ENCODE assay signal across 9 mouse cellular contexts in the genomic region with DNA sequence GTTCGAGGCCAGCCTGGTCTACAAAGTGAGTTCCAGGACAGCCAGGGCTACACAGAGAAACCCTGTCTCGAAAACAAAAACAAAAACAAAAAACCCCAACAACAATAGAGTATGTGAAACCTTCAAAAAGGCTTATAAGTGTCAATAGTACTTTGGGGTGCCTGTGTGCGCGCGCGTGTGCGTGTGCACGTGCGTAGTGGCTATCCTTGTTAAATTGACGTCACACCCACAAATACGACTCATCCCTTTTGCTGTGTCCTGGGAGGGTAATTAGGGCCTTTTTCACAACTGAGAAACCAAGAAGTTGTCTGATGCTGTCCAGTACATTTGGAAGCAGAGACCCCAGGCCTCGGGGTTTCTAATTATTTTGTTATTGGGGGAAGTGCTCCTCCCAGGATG. TPM values are rescaled to one million over a fixed set of nuclear protein-coding genes. Genes with fewer than 3 reads are reported as not detected.
DNase-seq lines count a peak whose midpoint lies in the region; ATAC-seq and TF ChIP-seq lines count a peak whose summit lies in the region.
"Had no signal": no experiment of that assay in that cellular context is flagged by ENCODE, and none has a peak within 500 bp of the region (broad histone marks: within the 10 kb centered on the region; RNA-seq: fewer than 3 reads in every experiment).

No protein-coding gene starts in this region.

- H3K27ac ChIP-seq in heart, postnatal 0 days (ENCODE audit: low read depth): peak overlapping the region; percentile 31; the same call in 1 of the 2 replicates
- H3K27ac ChIP-seq in brown adipose tissue, adult 24 weeks (replicated peaks; ENCODE audit: low read depth, low read length): no peak overlapping the region
- H3K27ac ChIP-seq in hindbrain, embryonic 14.5 days: peak overlapping the region; percentile 84
- peak overlapping the region; percentile 91 for H3K27ac ChIP-seq in midbrain, embryonic 13.5 days

- ATAC-seq in heart, postnatal 0 days (ENCODE audit: insufficient read depth, low read depth): 0 out of 2 replicates have a peak, but pooled peaks have one; percentile 3
- ATAC-seq in hindbrain, embryonic 14.5 days (ENCODE audit: low FRiP score): peak; percentile 25; the same call in 1 of the 2 replicates
- ATAC-seq in midbrain, embryonic 13.5 days: peak; percentile 55; the same call in 1 of the 2 replicates
- ATAC-seq in inflammation-experienced regulatory T-cells, adult 6 months: no peak

- H3K4me1 ChIP-seq in heart, postnatal 0 days (ENCODE audit: control insufficient read depth, insufficient read depth): 0 out of 2 replicates have a peak, but pooled peaks cover 5% of the 10 kb centered on the region
- H3K4me1 ChIP-seq in brown adipose tissue, adult 24 weeks (ENCODE audit: control insufficient read depth, insufficient read depth, insufficient read length, low read length): no peaks in the 10 kb centered on the region
- H3K4me1 ChIP-seq in hindbrain, embryonic 14.5 days (replicated peaks; ENCODE audit: control insufficient read depth, insufficient read depth, low read length): peaks cover 17% of the 10 kb centered on the region
- H3K4me1 ChIP-seq in midbrain, embryonic 13.5 days (replicated peaks): peaks cover 21% of the 10 kb centered on the region

- H3K27me3 ChIP-seq in heart, postnatal 0 days (ENCODE audit: control insufficient read depth, insufficient read depth, low read length): no peaks in the 10 kb centered on the region
- no peaks in the 10 kb centered on the region for H3K27me3 ChIP-seq in hindbrain, embryonic 14.5 days (ENCODE audit: control insufficient read depth, insufficient read depth, low read length)
- H3K27me3 ChIP-seq in midbrain, embryonic 13.5 days: no peaks in the 10 kb centered on the region

- H3K4me2 ChIP-seq in heart, postnatal 0 days (ENCODE audit: low read depth, low read length): peak overlapping the region; percentile 71
- H3K4me2 ChIP-seq in hindbrain, embryonic 14.5 days (replicated peaks): peak overlapping the region; percentile 64
- H3K4me2 ChIP-seq in midbrain, embryonic 13.5 days (replicated peaks): peak overlapping the region; percentile 68

- DNase-seq in heart, postnatal 0 days (ENCODE audit: low spot score): no peak
- no peak for DNase-seq in heart, adult 18-20 months
- no peak for DNase-seq in hindbrain, embryonic 14.5 days (ENCODE audit: low spot score)
- DNase-seq in cerebellum, postnatal 25 days: no peak
- no peak for DNase-seq in adrenal gland, adult 18-20 months (ENCODE audit: low spot score in 2 of 2)

- 69% methylated on average over 12 of the region's 12 CpGs for WGBS in heart, postnatal 0 days
- WGBS in hindbrain, embryonic 14.5 days: 64% methylated on average over 12 of the region's 12 CpGs
- WGBS in midbrain, embryonic 13.5 days: 62% methylated on average over 12 of the region's 12 CpGs

- no peaks in the 10 kb centered on the region for H3K9me3 ChIP-seq in heart, postnatal 0 days (replicated peaks; ENCODE audit: control insufficient read depth, low read length)
- H3K9me3 ChIP-seq in hindbrain, embryonic 14.5 days (ENCODE audit: control insufficient read depth, low read length): no peaks in the 10 kb centered on the region
- no peaks in the 10 kb centered on the region for H3K9me3 ChIP-seq in midbrain, embryonic 13.5 days
- H3K9me3 ChIP-seq: G1E had no signal

- H3K4me3 ChIP-seq in heart, postnatal 0 days (ENCODE audit: low read depth, low read length): peak overlapping the region; percentile 43
- H3K4me3 ChIP-seq in brown adipose tissue, adult 24 weeks (ENCODE audit: insufficient read depth, low read depth, low read length): peak overlapping the region; percentile 42
- H3K4me3 ChIP-seq in hindbrain, embryonic 14.5 days (replicated peaks; ENCODE audit: low read length): peak overlapping the region; percentile 30
- H3K4me3 ChIP-seq in midbrain, embryonic 13.5 days (replicated peaks): peak overlapping the region; percentile 40

- TF ChIP-seq CTCF in heart, postnatal 0 days (IDR thresholded peaks at IDR 0.05; ENCODE audit: low read depth): no peak

- H3K36me3 ChIP-seq in heart, postnatal 0 days (replicated peaks; ENCODE audit: control insufficient read depth, insufficient read depth, low read length): no peaks in the 10 kb centered on the region
- H3K36me3 ChIP-seq in hindbrain, embryonic 14.5 days (replicated peaks; ENCODE audit: control insufficient read depth, insufficient read depth): no peaks in the 10 kb centered on the region
- H3K36me3 ChIP-seq in midbrain, embryonic 13.5 days: no peaks in the 10 kb centered on the region
- H3K36me3 ChIP-seq: G1E had no signal

- peak overlapping the region; percentile 27; the same call in 1 of the 2 replicates for H3K9ac ChIP-seq in heart, postnatal 0 days (replicated peaks; ENCODE audit: low read depth, low read length)
- peak overlapping the region; percentile 61 for H3K9ac ChIP-seq in hindbrain, embryonic 14.5 days
- peak overlapping the region; percentile 67 for H3K9ac ChIP-seq in midbrain, embryonic 13.5 days (replicated peaks)

- TF ChIP-seq EP300 in heart, postnatal 0 days (IDR thresholded peaks at IDR 0.05; ENCODE audit: low read depth): no peak

RNA-seq across cellular contexts. Expression of gene Clmp, which starts 44.5 kb away (rescaled TPM):
- 2.5 and 3.4 TPM in 2 replicates for total RNA-seq in heart, postnatal 0 days (2014; rRNA removed; ENCODE audit: low replicate concordance)
- 4.7 TPM in 2 replicates for polyA plus RNA-seq in heart, postnatal 0 days (2015; fragmentation: Nextera tagmentation; extraction: Ambion mirVana)
- 1 to 10 TPM; 4.8 to 5.3 TPM for total RNA-seq in heart, adult 18-20 months (2021)
- polyA plus RNA-seq in brown adipose tissue, adult 24 weeks (2012; ENCODE audit: insufficient read depth, insufficient read length, missing spikeins): 2.9 and 7.2 TPM in 2 replicates
- polyA plus RNA-seq in hindbrain, embryonic 14.5 days (2014; fragmentation: Nextera tagmentation; extraction: Ambion mirVana): 56.6 and 62.9 TPM in 2 replicates
- polyA plus RNA-seq in midbrain, embryonic 13.5 days (2015; fragmentation: Nextera tagmentation; extraction: Ambion mirVana): 43.6 and 45.8 TPM in 2 replicates
- not detected for polyA plus RNA-seq in inflammation-experienced regulatory T-cells, adult 6 months (2017; shearing (Covaris generic))
- 1 to 10 TPM; 5.2 to 8.1 TPM for total RNA-seq in adrenal gland, adult 18-20 months (2021)
- polyA plus RNA-seq: G1E had no signal

RNA-seq across cellular contexts. Expression of gene Gm21915, which starts 59.9 kb away (rescaled TPM):
- not detected in 2 replicates for total RNA-seq in heart, postnatal 0 days (2014; rRNA removed; ENCODE audit: low replicate concordance)
- not detected in 2 replicates for polyA plus RNA-seq in heart, postnatal 0 days (2015; fragmentation: Nextera tagmentation; extraction: Ambion mirVana)
- total RNA-seq in heart, adult 18-20 months (2021): not detected
- polyA plus RNA-seq in brown adipose tissue, adult 24 weeks (2012; ENCODE audit: insufficient read depth, insufficient read length, missing spikeins): not detected in 2 replicates
- not detected in 2 replicates for polyA plus RNA-seq in hindbrain, embryonic 14.5 days (2014; fragmentation: Nextera tagmentation; extraction: Ambion mirVana)
- not detected in 2 replicates for polyA plus RNA-seq in midbrain, embryonic 13.5 days (2015; fragmentation: Nextera tagmentation; extraction: Ambion mirVana)
- polyA plus RNA-seq in inflammation-experienced regulatory T-cells, adult 6 months (2017; shearing (Covaris generic)): not detected
- total RNA-seq in adrenal gland, adult 18-20 months (2021): not detected
- polyA plus RNA-seq: G1E had no signal
